Mouse (Mus musculus): ENCODE data around the gene Serpinb6e. TPM values are rescaled to one million over a fixed set of nuclear protein-coding genes. Genes with fewer than 3 reads are reported as not detected.

Serpinb6e gene
- polyA plus RNA-seq (2012; rRNA removed): not detected in 2 replicates

GRCm38 (mm10) chr13:33843308-33843707 is at the start of gene Serpinb6e:
Serpinb6e (minus strand) TSS chr13:33843408.

Other genes with a start within 250 kb of the Serpinb6e start
- gene Serpinb6d, start 182.0 kb downstream of the Serpinb6e start, polyA plus RNA-seq (2012; rRNA removed): not detected in 2 replicates
- not detected in 2 replicates for gene Serpinb6c, start 62.3 kb upstream of the Serpinb6e start, polyA plus RNA-seq (2012; rRNA removed)
- gene Nqo2, start 121.3 kb upstream of the Serpinb6e start, polyA plus RNA-seq (2012; rRNA removed): 3.2 and 3.5 TPM in 2 replicates
- 13.4 and 16.3 TPM in 2 replicates for gene Ripk1, start 159.0 kb upstream of the Serpinb6e start, polyA plus RNA-seq (2012; rRNA removed)
- 106 and 112 TPM in 2 replicates for gene Serpinb6a, start 159.4 kb upstream of the Serpinb6e start, polyA plus RNA-seq (2012; rRNA removed)
- 23.1 and 28.2 TPM in 2 replicates for gene Bphl, start 194.2 kb upstream of the Serpinb6e start, polyA plus RNA-seq (2012; rRNA removed)
- gene Tubb2a, start 234.6 kb upstream of the Serpinb6e start, polyA plus RNA-seq (2012; rRNA removed): 149 and 178 TPM in 2 replicates

Measured in colon, adult 2 months (tissue).